Mouse (Mus musculus): ENCODE results near the gene Sap30bp. TPM values are rescaled to one million over a fixed set of nuclear protein-coding genes. Genes with fewer than 3 reads are reported as not detected.
A peak's percentile ranks its signal among the peaks of the same experiment; 100 is the strongest.

The Sap30bp gene
- polyA plus RNA-seq, 1 experiment from 2014 or later = 52.2 TPM

- DNase-seq (ENCODE audit: extremely low spot score, low spot score) = no peak
- no peaks in the 10 kb centered on the region for H3K27me3 ChIP-seq (ENCODE audit: poor library complexity, severe bottlenecking)
- peak overlapping the region; percentile 13; the same call in 1 of the 2 replicates for H3K4me3 ChIP-seq
- no peaks in the 10 kb centered on the region for H3K9me3 ChIP-seq
- H3K4me1 ChIP-seq = peaks cover 59% of the 10 kb centered on the region
- 80% methylated on average over 8 of the region's 8 CpGs for whole genome bisulfite sequencing
- H3K27ac ChIP-seq = peak overlapping the region; percentile 68
- peaks cover 37% of the 10 kb centered on the region for H3K36me3 ChIP-seq (replicated peaks)
Observed at GRCm38 (mm10) chr11:115900561-115901337, 32.3 kb upstream of the Sap30bp start.

GRCm38 (mm10) chr11:115901338-115902161, 31.5 kb upstream of the Sap30bp start:
- Histone ChIP-seq H3K27me3 (ENCODE audit: poor library complexity, severe bottlenecking) (no peaks in the 10 kb centered on the region), H3K36me3 (replicated peaks) (peaks cover 30% of the 10 kb centered on the region), H3K4me1 (peaks cover 65% of the 10 kb centered on the region), H3K9me3 (no peaks in the 10 kb centered on the region), H3K27ac (peak overlapping the region; percentile 68), H3K4me3 (no peak overlapping the region)
- 84% methylated on average over 9 of the region's 9 CpGs for WGBS
- no peak for DNase-seq (ENCODE audit: extremely low spot score, low spot score)

DNA sequence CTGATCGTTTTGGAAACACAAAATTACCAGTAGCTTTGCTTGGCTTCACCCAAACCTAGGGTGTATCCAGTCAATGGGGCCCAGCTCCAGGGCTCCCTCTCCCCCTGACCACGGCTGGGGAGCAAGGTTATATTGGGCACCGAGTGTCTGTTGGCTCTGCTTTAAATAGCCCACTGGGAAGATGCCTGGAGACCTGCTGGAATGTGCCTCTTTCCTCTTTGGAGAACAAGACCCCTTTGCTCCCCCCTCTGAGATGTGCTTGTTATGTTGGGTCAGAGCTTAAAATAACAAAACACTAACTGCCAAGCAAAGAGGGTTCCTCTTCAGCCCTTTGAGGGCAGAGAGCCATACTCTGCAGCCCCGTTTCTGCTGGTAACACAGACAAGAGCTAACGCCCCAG, 30.9 kb upstream of the Sap30bp start:
- H3K4me1 ChIP-seq = peaks cover 65% of the 10 kb centered on the region
- H3K27me3 ChIP-seq (ENCODE audit: poor library complexity, severe bottlenecking) = no peaks in the 10 kb centered on the region
- H3K9me3 ChIP-seq = no peaks in the 10 kb centered on the region
- WGBS = 85% methylated on average over 5 of the region's 5 CpGs
- H3K27ac ChIP-seq = peak overlapping the region; percentile 68
- H3K36me3 ChIP-seq (replicated peaks) = peaks cover 26% of the 10 kb centered on the region
- no peak overlapping the region for H3K4me3 ChIP-seq
- DNase-seq (ENCODE audit: extremely low spot score, low spot score) = no peak

- WGBS = 100% methylated on average over 1 of the region's 1 CpGs
- DNase-seq (ENCODE audit: extremely low spot score, low spot score) = no peak
- peaks cover 65% of the 10 kb centered on the region for H3K4me1 ChIP-seq
- peak overlapping the region; percentile 68 for H3K27ac ChIP-seq
- no peaks in the 10 kb centered on the region for H3K27me3 ChIP-seq (ENCODE audit: poor library complexity, severe bottlenecking)
- H3K4me3 ChIP-seq = no peak overlapping the region
- H3K36me3 ChIP-seq (replicated peaks) = peaks cover 21% of the 10 kb centered on the region; the same call in 1 of the 2 replicates
- no peaks in the 10 kb centered on the region for H3K9me3 ChIP-seq
Observed at GRCm38 (mm10) chr11:115902831-115903230, 30.3 kb upstream of the Sap30bp start.

GRCm38 (mm10) chr11:115903384-115904230, 29.5 kb upstream of the Sap30bp start:
- H3K4me3 ChIP-seq = no peak overlapping the region
- peak overlapping the region; percentile 68 for H3K27ac ChIP-seq
- DNase-seq (ENCODE audit: extremely low spot score, low spot score) = no peak
- no peaks in the 10 kb centered on the region for H3K27me3 ChIP-seq (ENCODE audit: poor library complexity, severe bottlenecking)
- H3K9me3 ChIP-seq = no peaks in the 10 kb centered on the region
- H3K36me3 ChIP-seq (replicated peaks) = peaks cover 28% of the 10 kb centered on the region
- H3K4me1 ChIP-seq = peaks cover 63% of the 10 kb centered on the region
- WGBS = 79% methylated on average over 11 of the region's 11 CpGs

- peak overlapping the region; percentile 70 for H3K27ac ChIP-seq
- H3K36me3 ChIP-seq (replicated peaks) = peaks cover 35% of the 10 kb centered on the region
- DNase-seq (ENCODE audit: extremely low spot score, low spot score) = no peak
- peaks cover 55% of the 10 kb centered on the region for H3K4me1 ChIP-seq
- H3K9me3 ChIP-seq = no peaks in the 10 kb centered on the region
- H3K27me3 ChIP-seq (ENCODE audit: poor library complexity, severe bottlenecking) = no peaks in the 10 kb centered on the region
- 82% methylated on average over 8 of the region's 8 CpGs for WGBS
- no peak overlapping the region for H3K4me3 ChIP-seq
Observed at GRCm38 (mm10) chr11:115904231-115904955, 28.7 kb upstream of the Sap30bp start.

DNA sequence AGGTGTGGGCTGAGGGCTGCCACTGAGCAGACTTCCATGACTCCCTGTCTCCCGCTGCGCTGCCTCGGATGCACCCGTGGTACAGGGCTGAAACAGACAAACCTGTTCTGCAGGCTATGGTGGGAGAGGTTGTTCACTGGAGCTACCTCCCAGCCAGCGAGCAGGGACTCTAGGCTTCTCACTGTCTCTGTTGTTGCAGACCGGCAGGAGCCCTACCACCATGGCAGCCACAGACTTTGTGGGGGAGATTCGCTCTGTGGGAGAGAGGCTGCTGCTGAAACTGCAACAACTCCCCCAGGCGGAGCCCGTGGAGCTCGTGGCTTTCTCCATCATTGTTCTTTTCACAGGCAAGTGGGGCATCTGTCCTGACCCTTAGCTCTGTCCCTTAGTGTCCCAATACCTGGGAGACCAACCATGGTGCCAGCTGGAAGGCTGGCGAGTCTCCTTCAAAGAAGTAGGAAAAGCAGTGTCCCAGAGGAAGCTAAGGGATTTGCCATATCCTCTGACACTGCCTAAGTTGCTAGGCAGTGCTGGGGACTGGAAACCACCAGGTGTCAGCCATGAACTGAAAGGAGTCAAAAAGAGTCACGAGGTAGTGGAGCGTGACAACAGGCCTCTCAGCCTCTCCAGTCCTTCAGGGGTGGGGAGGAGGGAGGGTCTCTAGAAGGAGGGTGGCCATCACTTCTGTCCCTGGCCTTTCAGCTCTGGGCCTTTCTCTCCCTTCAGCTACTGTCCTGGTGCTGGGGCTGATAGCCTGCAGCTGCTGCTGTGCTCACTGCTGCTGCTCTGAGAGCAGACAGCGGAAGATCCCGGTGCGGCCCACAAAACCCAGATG, 27.9 kb upstream of the Sap30bp start:
- Histone ChIP-seq H3K4me1 (peaks cover 47% of the 10 kb centered on the region), H3K36me3 (replicated peaks) (peaks cover 36% of the 10 kb centered on the region), H3K9me3 (no peaks in the 10 kb centered on the region), H3K27ac (peak overlapping the region; percentile 70), H3K4me3 (no peak overlapping the region), H3K27me3 (ENCODE audit: poor library complexity, severe bottlenecking) (no peaks in the 10 kb centered on the region)
- DNase-seq (ENCODE audit: extremely low spot score, low spot score) = no peak
- WGBS = 52% methylated on average over 16 of the region's 16 CpGs

DNA sequence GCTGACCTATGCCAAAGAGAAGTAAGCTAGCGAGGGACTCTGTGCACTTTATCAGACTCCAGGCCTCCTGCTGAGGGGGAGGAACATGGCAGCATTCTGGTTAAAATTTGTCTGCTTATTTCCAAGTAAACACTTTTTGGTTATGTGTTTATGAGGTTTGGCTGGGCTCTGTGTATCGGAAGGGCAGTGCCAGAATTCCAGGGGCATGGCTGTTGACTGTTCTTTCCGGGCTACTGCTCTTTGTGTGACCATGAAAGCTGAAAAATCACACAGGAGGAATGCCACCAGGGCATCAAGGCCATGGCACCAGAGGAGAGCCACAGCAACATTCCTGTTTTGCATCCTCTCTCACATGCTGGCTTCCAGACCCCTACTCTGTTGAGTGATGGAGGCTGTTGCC, 27.0 kb upstream of the Sap30bp start:
- DNase-seq (ENCODE audit: extremely low spot score, low spot score) = no peak
- peaks cover 38% of the 10 kb centered on the region for H3K4me1 ChIP-seq
- no peaks in the 10 kb centered on the region for H3K27me3 ChIP-seq (ENCODE audit: poor library complexity, severe bottlenecking)
- H3K4me3 ChIP-seq = no peak overlapping the region
- H3K27ac ChIP-seq = no peak overlapping the region
- H3K9me3 ChIP-seq = no peaks in the 10 kb centered on the region
- 81% methylated on average over 3 of the region's 3 CpGs for WGBS
- peaks cover 38% of the 10 kb centered on the region for H3K36me3 ChIP-seq (replicated peaks)

- Histone ChIP-seq H3K4me3 (no peak overlapping the region), H3K9me3 (no peaks in the 10 kb centered on the region), H3K27me3 (ENCODE audit: poor library complexity, severe bottlenecking) (no peaks in the 10 kb centered on the region), H3K27ac (no peak overlapping the region), H3K4me1 (peaks cover 34% of the 10 kb centered on the region), H3K36me3 (replicated peaks) (peaks cover 40% of the 10 kb centered on the region)
- 90% methylated on average over 5 of the region's 5 CpGs for WGBS
- no peak for DNase-seq (ENCODE audit: extremely low spot score, low spot score)
Observed at GRCm38 (mm10) chr11:115906521-115906920, 26.6 kb upstream of the Sap30bp start.

- peaks cover 2% of the 10 kb centered on the region for H3K4me1 ChIP-seq
- H3K27me3 ChIP-seq (ENCODE audit: poor library complexity, severe bottlenecking) = no peaks in the 10 kb centered on the region
- H3K27ac ChIP-seq = no peak overlapping the region
- H3K4me3 ChIP-seq = no peak overlapping the region
- no peak for DNase-seq (ENCODE audit: extremely low spot score, low spot score)
- 93% methylated on average over 5 of the region's 5 CpGs for WGBS
- peaks cover 56% of the 10 kb centered on the region for H3K36me3 ChIP-seq (replicated peaks)
- no peaks in the 10 kb centered on the region for H3K9me3 ChIP-seq
Observed at GRCm38 (mm10) chr11:115911134-115911561, 21.9 kb upstream of the Sap30bp start.

DNA sequence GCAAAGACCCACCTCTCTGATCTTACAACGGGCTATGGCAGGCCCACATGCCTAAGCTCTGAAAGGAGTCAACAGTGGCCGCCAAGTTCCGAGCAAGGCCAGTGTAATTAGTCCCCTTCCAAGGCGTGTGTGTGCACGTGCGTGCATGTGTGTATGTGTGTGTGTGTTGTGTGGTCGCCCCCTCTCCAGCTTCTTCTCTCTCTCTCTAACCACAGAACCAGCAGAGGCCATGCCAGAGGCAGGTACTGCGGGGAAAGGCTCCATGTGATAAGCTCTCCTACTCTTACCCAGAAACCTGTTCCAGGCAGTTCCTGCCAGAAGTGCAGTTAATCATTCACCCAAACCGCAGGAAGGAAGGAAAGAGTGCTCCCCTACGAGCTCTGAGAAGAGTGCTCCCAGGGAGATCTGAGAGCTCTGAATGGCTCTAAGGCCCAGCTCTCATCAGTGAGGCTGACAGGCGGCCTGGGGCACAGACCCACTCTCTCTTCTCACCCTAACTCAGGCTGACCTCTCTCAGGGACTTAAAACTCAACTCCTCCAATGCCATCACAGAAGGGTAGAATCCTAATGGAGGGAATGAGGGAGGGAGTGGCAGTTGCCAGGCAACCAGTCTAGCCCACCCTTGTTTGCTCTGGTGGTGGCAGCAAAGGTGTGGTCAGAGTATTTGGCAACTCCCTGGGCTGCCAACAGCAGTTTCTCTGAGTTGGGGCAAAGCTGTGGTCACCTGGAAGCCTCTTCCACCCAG, 21.3 kb upstream of the Sap30bp start, which contains the start of gene Smim6:
Smim6 (plus strand) TSS at position 386 of the 745 bp plus-strand sequence.
- no peaks in the 10 kb centered on the region for H3K9me3 ChIP-seq
- no peak within 1 kb of the TSS for H3K27ac ChIP-seq
- H3K4me3 ChIP-seq = no peak within 1 kb of the TSS
- WGBS = 83% methylated on average over 11 of the region's 11 CpGs
- H3K27me3 ChIP-seq (ENCODE audit: poor library complexity, severe bottlenecking) = no peaks in the 10 kb centered on the region
- H3K36me3 ChIP-seq (replicated peaks) = peaks cover 60% of the 10 kb centered on the region
- H3K4me1 ChIP-seq = no peaks in the 10 kb centered on the region
- DNase-seq (ENCODE audit: extremely low spot score, low spot score) = no peak

All from forebrain, embryonic 10.5 days (tissue).